Comparison of ENCODE assay signal across 9 mouse cellular contexts in genomic region chr10:80880131-80880641, GRCm38 (mm10). TPM values are rescaled to one million over a fixed set of nuclear protein-coding genes. Genes with fewer than 3 reads are reported as not detected.
A peak's percentile ranks its signal among the peaks of the same experiment; 100 is the strongest.
DNase-seq lines count a peak whose midpoint lies in the region; ATAC-seq and TF ChIP-seq lines count a peak whose summit lies in the region.
"Had no signal": no experiment of that assay in that cellular context is flagged by ENCODE, and none has a peak within 500 bp of the region (broad histone marks: within the 10 kb centered on the region; RNA-seq: fewer than 3 reads in every experiment).

No protein-coding gene starts in this region.

- no peak for TF ChIP-seq EP300 in CH12.LX (IDR thresholded peaks at IDR 0.05; ENCODE audit: low read length)

- H3K27ac ChIP-seq in CH12.LX (ENCODE audit: insufficient read depth, low read depth) = no peak overlapping the region
- H3K27ac ChIP-seq in cerebellum, adult 2 months (ENCODE audit: insufficient read depth, low read length) = no peak overlapping the region
- H3K27ac ChIP-seq in heart, embryonic 13.5 days (replicated peaks) = no peak overlapping the region
- H3K27ac ChIP-seq in small intestine, adult 2 months (ENCODE audit: insufficient read depth, low read depth, low read length) = no peak overlapping the region
- H3K27ac ChIP-seq: limb, embryonic 15.5 days had no signal

- H3K9me3 ChIP-seq in CH12.LX (replicated peaks; ENCODE audit: low read length) = no peaks in the 10 kb centered on the region
- no peaks in the 10 kb centered on the region for H3K9me3 ChIP-seq in heart, embryonic 13.5 days
- H3K9me3 ChIP-seq: limb, embryonic 15.5 days had no signal

- peak; percentile 82 for TF ChIP-seq RAD21 in CH12.LX (IDR thresholded peaks at IDR 0.05; ENCODE audit: low read depth, low read length)

- no peak for ATAC-seq in heart, embryonic 13.5 days (ENCODE audit: extremely low read depth, insufficient number of reproducible peaks, low FRiP score, low TSS enrichment)

- peaks cover 37% of the 10 kb centered on the region for H3K27me3 ChIP-seq in CH12.LX (replicated peaks)
- H3K27me3 ChIP-seq in cerebellum, adult 2 months (ENCODE audit: control insufficient read depth, insufficient read depth, low read length) = no peaks in the 10 kb centered on the region
- H3K27me3 ChIP-seq in heart, embryonic 13.5 days (replicated peaks) = peaks cover 16% of the 10 kb centered on the region
- no peaks in the 10 kb centered on the region for H3K27me3 ChIP-seq in small intestine, adult 2 months (ENCODE audit: control insufficient read depth, insufficient read depth, low read length)

- in situ Hi-C loops in CH12.LX (cut with MboI; ENCODE audit: low pct_ligation_motif_present, low pct_unique_long_range_greater_than_20kb, low sequenced_read_pairs) = no loop called here

- 13% methylated on average over 5 of the region's 5 CpGs for WGBS in cerebellum, adult 2 months
- 10% methylated on average over 5 of the region's 5 CpGs for WGBS in heart, embryonic 13.5 days
- 11% methylated on average over 5 of the region's 5 CpGs for WGBS in small intestine, adult 2 months

- no peak for TF ChIP-seq POLR2A in CH12.LX (IDR thresholded peaks at IDR 0.05; ENCODE audit: low read depth, low read length)
- no peak for TF ChIP-seq POLR2A in cerebellum, adult 2 months (IDR thresholded peaks at IDR 0.05; ENCODE audit: borderline replicate concordance, insufficient read depth, low read length)
- no peak for TF ChIP-seq POLR2A in small intestine, adult 2 months (IDR thresholded peaks at IDR 0.05; ENCODE audit: low read depth, low read length)

- peak; percentile 71 to 79 for DNase-seq in cerebellum, adult 18-20 months
- DNase-seq in cerebellum, adult 11 months = no peak
- DNase-seq in CH12.LX (ENCODE audit: extremely low read depth) = peak; percentile 76
- DNase-seq in cerebellum, adult 2 months = peak; percentile 59 to 73
- DNase-seq in kidney, postnatal 4 days = peak; percentile 79 to 82
- DNase-seq in lung, postnatal 10 days = peak; percentile 71

- peaks cover 6% of the 10 kb centered on the region in 2 experiments for H3K4me1 ChIP-seq in CH12.LX (ENCODE audit: control insufficient read depth in 1 of 2, insufficient read depth in 2 of 2)
- no peaks in the 10 kb centered on the region for H3K4me1 ChIP-seq in cerebellum, adult 2 months (ENCODE audit: control insufficient read depth, insufficient read depth, low read length)
- H3K4me1 ChIP-seq in heart, embryonic 13.5 days = peaks cover 8% of the 10 kb centered on the region
- no peaks in the 10 kb centered on the region for H3K4me1 ChIP-seq in small intestine, adult 2 months (ENCODE audit: control insufficient read depth, insufficient read depth, insufficient read length, low read length)
- H3K4me1 ChIP-seq: limb, embryonic 15.5 days had no signal

- dilution Hi-C loops in CH12.LX (cut with MboI; ENCODE audit: extremely low pct_ligation_motif_present, extremely low pct_unique_long_range_greater_than_20kb, low sequenced_read_pairs) = no loop called here

- H3K79me2 ChIP-seq in CH12.LX (replicated peaks; ENCODE audit: control insufficient read depth, extremely low read depth, insufficient read depth, poor library complexity, severe bottlenecking) = no peaks in the 10 kb centered on the region

- peak; percentile 94 to 97 for TF ChIP-seq CTCF in CH12.LX (conservative IDR thresholded peaks at IDR 0.05 in 1 of 2, IDR thresholded peaks at IDR 0.05 in 1 of 2; ENCODE audit: low read depth in 2 of 2, low read length in 2 of 2)
- peak; percentile 94 for TF ChIP-seq CTCF in cerebellum, adult 2 months (IDR thresholded peaks at IDR 0.05; ENCODE audit: borderline replicate concordance, insufficient read depth, low read depth, low read length)
- TF ChIP-seq CTCF in small intestine, adult 2 months (IDR thresholded peaks at IDR 0.05; ENCODE audit: extremely low read depth, insufficient read length, insufficient replicate concordance, low read depth, low read length) = peak; percentile 80; the same call in 1 of the 2 replicates

- H3K9ac ChIP-seq in CH12.LX (ENCODE audit: insufficient read depth, low read depth) = no peak overlapping the region
- 0 out of 2 replicates have a peak overlapping the region, but pooled peaks have one; percentile 14 for H3K9ac ChIP-seq in heart, embryonic 13.5 days
- H3K9ac ChIP-seq: limb, embryonic 15.5 days had no signal

- no peak overlapping the region for H3K4me2 ChIP-seq in CH12.LX (ENCODE audit: insufficient read depth, low read depth, poor library complexity, severe bottlenecking)
- no peak overlapping the region for H3K4me2 ChIP-seq in heart, embryonic 13.5 days
- H3K4me2 ChIP-seq: limb, embryonic 15.5 days had no signal

- no peaks in the 10 kb centered on the region for H3K36me3 ChIP-seq in CH12.LX (replicated peaks in 1 of 2; ENCODE audit: control insufficient read depth in 1 of 2, insufficient read depth in 1 of 2, low read length in 1 of 2)
- H3K36me3 ChIP-seq in heart, embryonic 13.5 days = no peaks in the 10 kb centered on the region
- no peaks in the 10 kb centered on the region for H3K36me3 ChIP-seq in small intestine, adult 2 months (ENCODE audit: control insufficient read depth, insufficient read depth, low read length)
- H3K36me3 ChIP-seq: limb, embryonic 15.5 days had no signal

- H3K4me3 ChIP-seq in CH12.LX (replicated peaks in 1 of 3; ENCODE audit: low read depth in 2 of 3, low read length in 2 of 3, poor library complexity in 1 of 3) = no peak overlapping the region
- no peak overlapping the region for H3K4me3 ChIP-seq in cerebellum, adult 2 months (replicated peaks; ENCODE audit: insufficient read depth, low read depth, low read length)
- H3K4me3 ChIP-seq in heart, embryonic 13.5 days = no peak overlapping the region
- H3K4me3 ChIP-seq in small intestine, adult 2 months (ENCODE audit: low read depth, low read length) = no peak overlapping the region
- H3K4me3 ChIP-seq: limb, embryonic 15.5 days had no signal

TF ChIP-seq in CH12.LX, 34 proteins besides CTCF, POLR2A, EP300 and RAD21 (continues in another document):
- TF ChIP-seq ZC3H11A (IDR thresholded peaks at IDR 0.05; ENCODE audit: low read depth, low read length) = peak; percentile 13; the same call in 1 of the 2 replicates
- no peak for TF ChIP-seq TBP (conservative IDR thresholded peaks at IDR 0.05; ENCODE audit: low read depth, low read length)
- no peak for TF ChIP-seq PAX5 (IDR thresholded peaks at IDR 0.05; ENCODE audit: low read length)
- TF ChIP-seq MEF2A (IDR thresholded peaks at IDR 0.05; ENCODE audit: borderline replicate concordance, low read depth, low read length) = no peak
- no peak for TF ChIP-seq CHD2 (IDR thresholded peaks at IDR 0.05; ENCODE audit: low read length)
- TF ChIP-seq MAFK (IDR thresholded peaks at IDR 0.05; ENCODE audit: insufficient replicate concordance, low read length) = no peak
- no peak for TF ChIP-seq POLR2AphosphoS2 (IDR thresholded peaks at IDR 0.05; ENCODE audit: low read depth, low read length)
- TF ChIP-seq BHLHE40 (IDR thresholded peaks at IDR 0.05; ENCODE audit: low read depth, low read length) = peak; percentile 87
- TF ChIP-seq NELFE (IDR thresholded peaks at IDR 0.05; ENCODE audit: low read depth, low read length) = 0 out of 2 replicates have a peak, but pooled peaks have one; percentile 19
- TF ChIP-seq USF1 (IDR thresholded peaks at IDR 0.05; ENCODE audit: low read depth, low read length) = peak; percentile 45
- no peak for TF ChIP-seq ZKSCAN1 (IDR thresholded peaks at IDR 0.05; ENCODE audit: borderline replicate concordance, low read depth, low read length)
- TF ChIP-seq KAT2A (IDR thresholded peaks at IDR 0.05; ENCODE audit: insufficient replicate concordance, low read length) = no peak
- TF ChIP-seq GABPA (IDR thresholded peaks at IDR 0.05; ENCODE audit: insufficient replicate concordance, low read depth, low read length) = no peak
- TF ChIP-seq ETS1 (conservative IDR thresholded peaks at IDR 0.05; ENCODE audit: low read depth, low read length) = no peak
- no peak for TF ChIP-seq E2F4 (IDR thresholded peaks at IDR 0.05; ENCODE audit: insufficient replicate concordance, low read depth, low read length)

RNA-seq across cellular contexts. Expression of gene Tmprss9, which starts 8.5 kb away (rescaled TPM):
- total RNA-seq in CH12.LX (2012; rRNA removed) (0.04 TPM in 1 of 2 replicates, not detected in the other), CH12.LX (2014; rRNA removed) (not detected in 2 replicates)
- polyA plus RNA-seq in CH12.LX (2012; ENCODE audit: insufficient read length, low read depth) = 0.07 TPM in 1 of 2 replicates, not detected in the other
- 0.41 and 0.74 TPM in 2 replicates for polyA plus RNA-seq in cerebellum, adult 2 months (2012; rRNA removed)
- polyA plus RNA-seq in heart, embryonic 13.5 days (2015; fragmentation: Nextera tagmentation; extraction: Ambion mirVana) = 0.05 and 0.07 TPM in 2 replicates
- polyA plus RNA-seq in small intestine, adult 2 months (2012; rRNA removed) = 0.66 and 1.3 TPM in 2 replicates
- polyA plus RNA-seq: limb, embryonic 15.5 days had no signal

RNA-seq across cellular contexts. Expression of gene Timm13, which starts 20.6 kb away (rescaled TPM):
- total RNA-seq in CH12.LX (2012; rRNA removed) (279 and 313 TPM in 2 replicates), CH12.LX (2014; rRNA removed) (137 and 139 TPM in 2 replicates)
- polyA plus RNA-seq in CH12.LX (2012; ENCODE audit: insufficient read length, low read depth) = 292 and 344 TPM in 2 replicates
- polyA plus RNA-seq in cerebellum, adult 2 months (2012; rRNA removed) = 208 and 217 TPM in 2 replicates
- polyA plus RNA-seq in heart, embryonic 13.5 days (2015; fragmentation: Nextera tagmentation; extraction: Ambion mirVana) = 285 and 314 TPM in 2 replicates
- polyA plus RNA-seq in small intestine, adult 2 months (2012; rRNA removed) = 132 and 250 TPM in 2 replicates

RNA-seq across cellular contexts. Expression of gene Sppl2b, which starts 25.1 kb away (rescaled TPM):
- total RNA-seq in CH12.LX (2012; rRNA removed) (19.0 and 23.7 TPM in 2 replicates), CH12.LX (2014; rRNA removed) (12.3 and 13.8 TPM in 2 replicates)
- 24.1 and 30.0 TPM in 2 replicates for polyA plus RNA-seq in CH12.LX (2012; ENCODE audit: insufficient read length, low read depth)
- polyA plus RNA-seq in cerebellum, adult 2 months (2012; rRNA removed) = 123 and 132 TPM in 2 replicates
- 27.7 and 28.5 TPM in 2 replicates for polyA plus RNA-seq in heart, embryonic 13.5 days (2015; fragmentation: Nextera tagmentation; extraction: Ambion mirVana)
- 43.1 and 81.2 TPM in 2 replicates for polyA plus RNA-seq in small intestine, adult 2 months (2012; rRNA removed)

RNA-seq across cellular contexts. Expression of gene Lsm7, which starts 25.2 kb away (rescaled TPM):
- total RNA-seq in CH12.LX (2012; rRNA removed) = 374 and 409 TPM in 2 replicates
- 411 and 435 TPM in 2 replicates for total RNA-seq in CH12.LX (2014; rRNA removed)
- polyA plus RNA-seq in CH12.LX (2012; ENCODE audit: insufficient read length, low read depth) = 171 and 198 TPM in 2 replicates
- 213 and 215 TPM in 2 replicates for polyA plus RNA-seq in cerebellum, adult 2 months (2012; rRNA removed)
- polyA plus RNA-seq in heart, embryonic 13.5 days (2015; fragmentation: Nextera tagmentation; extraction: Ambion mirVana) = 157 and 171 TPM in 2 replicates
- polyA plus RNA-seq in small intestine, adult 2 months (2012; rRNA removed) = 61.1 and 82.7 TPM in 2 replicates

RNA-seq across cellular contexts. Expression of gene Lingo3, which starts 36.3 kb away (rescaled TPM):
- 0.08 and 0.21 TPM in 2 replicates for total RNA-seq in CH12.LX (2012; rRNA removed)
- not detected in 2 replicates for total RNA-seq in CH12.LX (2014; rRNA removed)
- polyA plus RNA-seq in CH12.LX (2012; ENCODE audit: insufficient read length, low read depth) = not detected in 2 replicates
- 54.4 and 69.1 TPM in 2 replicates for polyA plus RNA-seq in cerebellum, adult 2 months (2012; rRNA removed)
- polyA plus RNA-seq in heart, embryonic 13.5 days (2015; fragmentation: Nextera tagmentation; extraction: Ambion mirVana) = 0.16 and 0.34 TPM in 2 replicates
- polyA plus RNA-seq in small intestine, adult 2 months (2012; rRNA removed) = 0.06 and 0.08 TPM in 2 replicates
